Mouse (Mus musculus): ENCODE measurements around the gene Ankrd44. TPM values are rescaled to one million over a fixed set of nuclear protein-coding genes. Genes with fewer than 3 reads are reported as not detected.
A peak's percentile ranks its signal among the peaks of the same experiment; 100 is the strongest.

The Ankrd44 gene
- polyA plus RNA-seq, 1 experiment from 2014 or later = 10.5 TPM

- WGBS = 91% methylated on average over 4 of the region's 4 CpGs
- ATAC-seq (ENCODE audit: insufficient number of reproducible peaks, insufficient read depth, low FRiP score, low read depth) = no peak
These were observed 6.1 kb downstream of the Ankrd44 start for GRCm38 (mm10) chr1:54920132-54920531.

GRCm38 (mm10) chr1:54916456-54916855 lies 9.7 kb downstream of the Ankrd44 start:
- 64% methylated on average over 4 of the region's 4 CpGs for WGBS
- H3K9me3 ChIP-seq (ENCODE audit: control insufficient read depth, low read length) = no peaks in the 10 kb centered on the region
- ATAC-seq (ENCODE audit: insufficient number of reproducible peaks, insufficient read depth, low FRiP score, low read depth) = no peak

More at GRCm38 (mm10) chr1:54920132-54920531, 6.1 kb downstream of the Ankrd44 start:
- Histone ChIP-seq H3K4me1 (ENCODE audit: control insufficient read depth in 2 of 2, insufficient read depth in 2 of 2, low read length in 2 of 2) (peaks cover 9 to 15% of the 10 kb centered on the region in 2 experiments; a peak in 3 of 4 replicates), H3K36me3 (ENCODE audit: control insufficient read depth, insufficient read depth, low read length) (no peaks in the 10 kb centered on the region), H3K4me3 (ENCODE audit: control insufficient read depth in 1 of 2, insufficient read depth in 1 of 2, low read depth in 1 of 2, low read length in 2 of 2) (no peak overlapping the region), H3K27me3 (ENCODE audit: control insufficient read depth, insufficient read depth, low read length) (no peaks in the 10 kb centered on the region), H3K9me3 (ENCODE audit: control insufficient read depth, low read length) (no peaks in the 10 kb centered on the region), H3K4me2 (ENCODE audit: low read length) (no peak overlapping the region), H3K27ac (replicated peaks in 1 of 2; ENCODE audit: control insufficient read depth in 1 of 2, insufficient read depth in 1 of 2, low read depth in 2 of 2, low read length in 2 of 2) (no peak overlapping the region), H3K9ac (ENCODE audit: low read length) (no peak overlapping the region)

GRCm38 (mm10) chr1:54914387-54914786 lies 11.8 kb downstream of the Ankrd44 start:
- Histone ChIP-seq H3K4me2 (ENCODE audit: low read length) (no peak overlapping the region), H3K27ac (replicated peaks in 1 of 2; ENCODE audit: control insufficient read depth in 1 of 2, insufficient read depth in 1 of 2, low read depth in 2 of 2, low read length in 2 of 2) (no peak overlapping the region), H3K9ac (ENCODE audit: low read length) (no peak overlapping the region), H3K27me3 (ENCODE audit: control insufficient read depth, insufficient read depth, low read length) (no peaks in the 10 kb centered on the region), H3K9me3 (ENCODE audit: control insufficient read depth, low read length) (no peaks in the 10 kb centered on the region), H3K4me3 (ENCODE audit: control insufficient read depth in 1 of 2, insufficient read depth in 1 of 2, low read depth in 1 of 2, low read length in 2 of 2) (no peak overlapping the region), H3K36me3 (ENCODE audit: control insufficient read depth, insufficient read depth, low read length) (no peaks in the 10 kb centered on the region), H3K4me1 (ENCODE audit: control insufficient read depth in 2 of 2, insufficient read depth in 2 of 2, low read length in 2 of 2) (peaks cover 7 to 22% of the 10 kb centered on the region in 2 experiments)
- ATAC-seq (ENCODE audit: insufficient number of reproducible peaks, insufficient read depth, low FRiP score, low read depth) = no peak
- WGBS = 43% methylated on average over 9 of the region's 9 CpGs

More at GRCm38 (mm10) chr1:54916456-54916855, 9.7 kb downstream of the Ankrd44 start:
- no peak overlapping the region for H3K4me2 ChIP-seq (ENCODE audit: low read length)
- peaks cover 7 to 15% of the 10 kb centered on the region in 2 experiments for H3K4me1 ChIP-seq (ENCODE audit: control insufficient read depth in 2 of 2, insufficient read depth in 2 of 2, low read length in 2 of 2)
- no peak overlapping the region for H3K9ac ChIP-seq (ENCODE audit: low read length)
- H3K4me3 ChIP-seq (ENCODE audit: control insufficient read depth in 1 of 2, insufficient read depth in 1 of 2, low read depth in 1 of 2, low read length in 2 of 2) = no peak overlapping the region
- H3K36me3 ChIP-seq (ENCODE audit: control insufficient read depth, insufficient read depth, low read length) = no peaks in the 10 kb centered on the region
- no peak overlapping the region for H3K27ac ChIP-seq (replicated peaks in 1 of 2; ENCODE audit: control insufficient read depth in 1 of 2, insufficient read depth in 1 of 2, low read depth in 2 of 2, low read length in 2 of 2)
- H3K27me3 ChIP-seq (ENCODE audit: control insufficient read depth, insufficient read depth, low read length) = no peaks in the 10 kb centered on the region

- Histone ChIP-seq H3K4me2 (ENCODE audit: low read length) (no peak overlapping the region), H3K27ac (replicated peaks in 1 of 2; ENCODE audit: control insufficient read depth in 1 of 2, insufficient read depth in 1 of 2, low read depth in 2 of 2, low read length in 2 of 2) (no peak overlapping the region), H3K4me1 (ENCODE audit: control insufficient read depth in 2 of 2, insufficient read depth in 2 of 2, low read length in 2 of 2) (peaks cover 7 to 26% of the 10 kb centered on the region in 2 experiments), H3K27me3 (ENCODE audit: control insufficient read depth, insufficient read depth, low read length) (no peaks in the 10 kb centered on the region), H3K9me3 (ENCODE audit: control insufficient read depth, low read length) (no peaks in the 10 kb centered on the region), H3K4me3 (ENCODE audit: control insufficient read depth in 1 of 2, insufficient read depth in 1 of 2, low read depth in 1 of 2, low read length in 2 of 2) (no peak overlapping the region), H3K9ac (ENCODE audit: low read length) (no peak overlapping the region), H3K36me3 (ENCODE audit: control insufficient read depth, insufficient read depth, low read length) (no peaks in the 10 kb centered on the region)
- 91% methylated on average over 3 of the region's 3 CpGs for WGBS
- no peak for ATAC-seq (ENCODE audit: insufficient number of reproducible peaks, insufficient read depth, low FRiP score, low read depth)
These were observed 12.8 kb downstream of the Ankrd44 start for GRCm38 (mm10) chr1:54913379-54913873.

- H3K4me3 ChIP-seq (ENCODE audit: control insufficient read depth in 1 of 2, insufficient read depth in 1 of 2, low read depth in 1 of 2, low read length in 2 of 2) = no peak overlapping the region
- H3K9me3 ChIP-seq (ENCODE audit: control insufficient read depth, low read length) = no peaks in the 10 kb centered on the region
- H3K9ac ChIP-seq (ENCODE audit: low read length) = no peak overlapping the region
- no peak for ATAC-seq (ENCODE audit: insufficient number of reproducible peaks, insufficient read depth, low FRiP score, low read depth)
- H3K36me3 ChIP-seq (ENCODE audit: control insufficient read depth, insufficient read depth, low read length) = no peaks in the 10 kb centered on the region
- no peak overlapping the region for H3K27ac ChIP-seq (replicated peaks in 1 of 2; ENCODE audit: control insufficient read depth in 1 of 2, insufficient read depth in 1 of 2, low read depth in 2 of 2, low read length in 2 of 2)
- H3K27me3 ChIP-seq (ENCODE audit: control insufficient read depth, insufficient read depth, low read length) = no peaks in the 10 kb centered on the region
- H3K4me2 ChIP-seq (ENCODE audit: low read length) = no peak overlapping the region
- H3K4me1 ChIP-seq (ENCODE audit: control insufficient read depth in 2 of 2, insufficient read depth in 2 of 2, low read length in 2 of 2) = peaks cover 7 to 26% of the 10 kb centered on the region in 2 experiments
These were observed 13.2 kb downstream of the Ankrd44 start for GRCm38 (mm10) chr1:54913063-54913335.

GRCm38 (mm10) chr1:54912290-54913062 lies 13.7 kb downstream of the Ankrd44 start:
- WGBS = 34% methylated on average over 7 of the region's 7 CpGs
- no peaks in the 10 kb centered on the region for H3K27me3 ChIP-seq (ENCODE audit: control insufficient read depth, insufficient read depth, low read length)
- H3K4me2 ChIP-seq (ENCODE audit: low read length) = peak overlapping the region; percentile 33

GRCm38 (mm10) chr1:54911256-54911610 lies 15.0 kb downstream of the Ankrd44 start:
- no peaks in the 10 kb centered on the region for H3K27me3 ChIP-seq (ENCODE audit: control insufficient read depth, insufficient read depth, low read length)
- no peaks in the 10 kb centered on the region for H3K9me3 ChIP-seq (ENCODE audit: control insufficient read depth, low read length)
- peaks cover 9 to 32% of the 10 kb centered on the region in 2 experiments for H3K4me1 ChIP-seq (ENCODE audit: control insufficient read depth in 2 of 2, insufficient read depth in 2 of 2, low read length in 2 of 2)
- WGBS = 91% methylated on average over 1 of the region's 1 CpGs
- no peaks in the 10 kb centered on the region for H3K36me3 ChIP-seq (ENCODE audit: control insufficient read depth, insufficient read depth, low read length)
- ATAC-seq (ENCODE audit: insufficient number of reproducible peaks, insufficient read depth, low FRiP score, low read depth) = no peak
- H3K27ac ChIP-seq (replicated peaks in 1 of 2; ENCODE audit: control insufficient read depth in 1 of 2, insufficient read depth in 1 of 2, low read depth in 2 of 2, low read length in 2 of 2) = no peak overlapping the region
- no peak overlapping the region for H3K4me3 ChIP-seq (ENCODE audit: control insufficient read depth in 1 of 2, insufficient read depth in 1 of 2, low read depth in 1 of 2, low read length in 2 of 2)
- no peak overlapping the region for H3K4me2 ChIP-seq (ENCODE audit: low read length)
- H3K9ac ChIP-seq (ENCODE audit: low read length) = no peak overlapping the region

More at GRCm38 (mm10) chr1:54912290-54913062, 13.7 kb downstream of the Ankrd44 start:
- no peak overlapping the region for H3K4me3 ChIP-seq (ENCODE audit: control insufficient read depth in 1 of 2, insufficient read depth in 1 of 2, low read depth in 1 of 2, low read length in 2 of 2)
- no peak overlapping the region; the same call in 1 of the 2 replicates for H3K9ac ChIP-seq (ENCODE audit: low read length)
- H3K4me1 ChIP-seq (ENCODE audit: control insufficient read depth in 2 of 2, insufficient read depth in 2 of 2, low read length in 2 of 2) = peaks cover 7 to 26% of the 10 kb centered on the region in 2 experiments
- H3K27ac ChIP-seq (replicated peaks in 1 of 2; ENCODE audit: control insufficient read depth in 1 of 2, insufficient read depth in 1 of 2, low read depth in 2 of 2, low read length in 2 of 2) = no peak overlapping the region
- H3K9me3 ChIP-seq (ENCODE audit: control insufficient read depth, low read length) = no peaks in the 10 kb centered on the region
- ATAC-seq (ENCODE audit: insufficient number of reproducible peaks, insufficient read depth, low FRiP score, low read depth) = 0 out of 2 replicates have a peak, but pooled peaks have one; percentile 50
- H3K36me3 ChIP-seq (ENCODE audit: control insufficient read depth, insufficient read depth, low read length) = no peaks in the 10 kb centered on the region

Data from heart, embryonic 14.5 days (tissue).